Mouse (Mus musculus): Measurements from ENCODE around the gene Edem3. TPM values are rescaled to one million over a fixed set of nuclear protein-coding genes. Genes with fewer than 3 reads are reported as not detected.

Edem3 gene
- polyA plus RNA-seq, 2 experiments = 18.6 to 27.0 TPM

DNA sequence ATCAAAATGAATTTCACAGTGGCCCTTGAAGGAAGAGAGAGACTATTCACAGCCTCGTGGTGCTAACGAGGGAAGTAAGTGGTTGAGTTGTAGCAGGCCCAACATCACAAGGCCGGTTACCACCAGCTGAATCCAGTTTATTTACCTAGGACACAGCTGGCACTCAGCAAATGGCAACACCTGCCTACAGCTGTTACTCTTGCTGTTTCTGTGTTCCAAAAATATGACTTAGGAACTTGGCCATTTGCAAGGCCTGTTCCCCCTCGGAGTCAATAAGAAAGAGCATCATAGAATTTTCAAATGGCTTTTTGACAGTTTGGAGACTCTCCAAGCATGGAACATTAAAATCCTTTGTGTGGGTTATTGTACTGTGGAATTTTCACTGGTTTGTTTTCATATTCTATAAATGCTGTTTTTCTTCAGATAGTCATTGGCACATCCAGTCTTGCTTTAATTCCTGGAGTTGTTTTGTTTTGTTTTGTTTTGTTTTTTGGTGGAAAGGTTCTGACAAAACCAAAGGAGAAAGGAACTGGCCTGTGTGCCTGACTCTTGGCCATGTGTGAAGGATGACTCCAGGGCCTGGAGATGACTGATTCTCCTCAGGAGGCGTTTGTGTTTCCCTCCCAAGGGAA is 44.6 kb upstream of the Edem3 start:
- Histone ChIP-seq H3K4me3 (replicated peaks; ENCODE audit: low read length) (no peak overlapping the region), H3K9me3 (ENCODE audit: control insufficient read depth, low read length) (no peaks in the 10 kb centered on the region), H3K36me3 (ENCODE audit: control insufficient read depth, insufficient read depth, low read length) (no peaks in the 10 kb centered on the region), H3K4me2 (replicated peaks; ENCODE audit: low read depth, low read length, severe bottlenecking) (no peak overlapping the region), H3K27ac (replicated peaks; ENCODE audit: low read depth, low read length) (no peak overlapping the region), H3K4me1 (ENCODE audit: control insufficient read depth, insufficient read depth, low read length) (peaks cover 5% of the 10 kb centered on the region; the same call in 1 of the 2 replicates), H3K27me3 (ENCODE audit: control insufficient read depth, insufficient read depth, low read length) (no peaks in the 10 kb centered on the region), H3K9ac (ENCODE audit: low read depth, low read length, severe bottlenecking) (no peak overlapping the region)
- ATAC-seq (ENCODE audit: low FRiP score, low read depth) = no peak
- WGBS = 42% methylated on average over 5 of the region's 5 CpGs
- peak; percentile 11 for DNase-seq (ENCODE audit: low spot score)
- no peak for TF ChIP-seq POLR2A (IDR thresholded peaks at IDR 0.05; ENCODE audit: borderline replicate concordance, extremely low read depth, insufficient read depth, insufficient read length)

DNA sequence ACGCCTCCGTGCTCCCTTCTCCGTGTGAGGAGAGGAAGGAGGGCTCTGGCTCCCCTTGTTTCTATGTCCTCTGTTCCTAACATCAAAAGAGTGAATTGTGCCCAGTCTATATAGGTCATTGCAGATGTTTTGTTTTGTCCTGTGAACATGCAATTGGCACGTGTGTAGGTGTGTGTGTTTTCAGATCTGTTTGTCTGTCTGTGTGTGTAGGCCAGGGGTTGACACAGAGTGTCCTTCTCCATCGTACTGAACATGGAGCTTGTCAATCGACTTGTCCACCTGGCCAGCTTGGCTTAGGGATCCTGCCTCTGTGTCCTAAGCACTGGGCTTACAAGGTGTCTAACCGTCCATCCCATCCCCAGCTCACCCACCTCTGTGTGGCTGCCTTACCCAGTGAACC is 44.1 kb upstream of the Edem3 start:
- Histone ChIP-seq H3K9me3 (ENCODE audit: control insufficient read depth, low read length) (no peaks in the 10 kb centered on the region), H3K4me1 (ENCODE audit: control insufficient read depth, insufficient read depth, low read length) (peaks cover 5% of the 10 kb centered on the region; the same call in 1 of the 2 replicates), H3K36me3 (ENCODE audit: control insufficient read depth, insufficient read depth, low read length) (no peaks in the 10 kb centered on the region), H3K4me3 (replicated peaks; ENCODE audit: low read length) (no peak overlapping the region), H3K9ac (ENCODE audit: low read depth, low read length, severe bottlenecking) (no peak overlapping the region), H3K4me2 (replicated peaks; ENCODE audit: low read depth, low read length, severe bottlenecking) (no peak overlapping the region), H3K27me3 (ENCODE audit: control insufficient read depth, insufficient read depth, low read length) (no peaks in the 10 kb centered on the region), H3K27ac (replicated peaks; ENCODE audit: low read depth, low read length) (no peak overlapping the region)
- ATAC-seq (ENCODE audit: low FRiP score, low read depth) = no peak
- no peak for TF ChIP-seq POLR2A (IDR thresholded peaks at IDR 0.05; ENCODE audit: borderline replicate concordance, extremely low read depth, insufficient read depth, insufficient read length)
- WGBS = 76% methylated on average over 7 of the region's 7 CpGs
- no peak for DNase-seq (ENCODE audit: low spot score)

DNA sequence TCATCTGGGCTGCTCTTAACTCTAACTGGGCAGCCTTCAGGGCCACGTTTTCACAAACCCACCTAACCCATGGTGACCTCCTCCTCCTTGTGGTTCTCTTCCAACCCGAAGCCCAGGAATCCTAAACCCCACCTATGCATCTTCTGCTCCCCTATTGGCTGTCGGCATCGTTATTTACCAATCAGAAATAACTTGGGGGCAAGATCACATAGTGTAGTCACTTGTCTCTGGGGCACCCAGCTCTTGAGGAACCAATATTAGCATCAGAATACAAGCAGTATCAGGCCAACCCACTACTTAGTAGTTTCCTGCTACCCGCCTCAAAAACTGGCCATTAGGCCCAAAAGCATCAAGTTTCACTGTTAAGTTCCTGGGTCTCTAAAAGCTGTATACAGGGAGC is 42.5 kb upstream of the Edem3 start:
- Histone ChIP-seq H3K9ac (ENCODE audit: low read depth, low read length, severe bottlenecking) (no peak overlapping the region), H3K27me3 (ENCODE audit: control insufficient read depth, insufficient read depth, low read length) (no peaks in the 10 kb centered on the region), H3K4me1 (ENCODE audit: control insufficient read depth, insufficient read depth, low read length) (peaks cover 5% of the 10 kb centered on the region; the same call in 1 of the 2 replicates), H3K9me3 (ENCODE audit: control insufficient read depth, low read length) (no peaks in the 10 kb centered on the region), H3K36me3 (ENCODE audit: control insufficient read depth, insufficient read depth, low read length) (no peaks in the 10 kb centered on the region), H3K4me3 (replicated peaks; ENCODE audit: low read length) (no peak overlapping the region), H3K4me2 (replicated peaks; ENCODE audit: low read depth, low read length, severe bottlenecking) (no peak overlapping the region), H3K27ac (replicated peaks; ENCODE audit: low read depth, low read length) (no peak overlapping the region)
- TF ChIP-seq POLR2A (IDR thresholded peaks at IDR 0.05; ENCODE audit: borderline replicate concordance, extremely low read depth, insufficient read depth, insufficient read length) = no peak
- DNase-seq (ENCODE audit: low spot score) (no peak), ATAC-seq (ENCODE audit: low FRiP score, low read depth) (no peak)
- WGBS = 32% methylated on average over 5 of the region's 5 CpGs

DNA sequence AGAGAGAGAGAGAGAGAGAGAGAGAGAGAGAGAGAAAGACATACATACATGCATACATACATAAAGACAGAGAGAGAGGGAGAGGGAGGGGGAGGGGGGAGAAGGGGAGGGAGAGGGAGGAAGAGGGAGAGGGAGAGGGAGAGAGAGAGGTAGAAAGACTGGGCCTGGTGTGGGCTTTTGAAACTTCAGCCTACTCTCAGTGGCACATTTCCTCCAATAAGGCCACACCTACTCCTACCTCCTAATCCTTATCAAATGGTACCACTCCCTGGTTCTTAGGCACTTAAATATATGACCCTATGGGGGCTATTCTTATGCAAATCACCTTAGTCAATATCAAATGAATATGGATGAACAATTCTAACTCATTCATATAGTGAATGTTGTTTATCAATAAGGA is 41.5 kb upstream of the Edem3 start:
- no peaks in the 10 kb centered on the region for H3K27me3 ChIP-seq (ENCODE audit: control insufficient read depth, insufficient read depth, low read length)
- no peak overlapping the region for H3K27ac ChIP-seq (replicated peaks; ENCODE audit: low read depth, low read length)
- ATAC-seq (ENCODE audit: low FRiP score, low read depth) (no peak), DNase-seq (ENCODE audit: low spot score) (no peak)
- H3K4me1 ChIP-seq (ENCODE audit: control insufficient read depth, insufficient read depth, low read length) = peaks cover 9% of the 10 kb centered on the region; the same call in 1 of the 2 replicates
- H3K9me3 ChIP-seq (ENCODE audit: control insufficient read depth, low read length) = no peaks in the 10 kb centered on the region
- TF ChIP-seq POLR2A (IDR thresholded peaks at IDR 0.05; ENCODE audit: borderline replicate concordance, extremely low read depth, insufficient read depth, insufficient read length) = no peak
- no peak overlapping the region for H3K4me2 ChIP-seq (replicated peaks; ENCODE audit: low read depth, low read length, severe bottlenecking)
- no peak overlapping the region for H3K4me3 ChIP-seq (replicated peaks; ENCODE audit: low read length)
- H3K9ac ChIP-seq (ENCODE audit: low read depth, low read length, severe bottlenecking) = no peak overlapping the region
- H3K36me3 ChIP-seq (ENCODE audit: control insufficient read depth, insufficient read depth, low read length) = no peaks in the 10 kb centered on the region

DNA sequence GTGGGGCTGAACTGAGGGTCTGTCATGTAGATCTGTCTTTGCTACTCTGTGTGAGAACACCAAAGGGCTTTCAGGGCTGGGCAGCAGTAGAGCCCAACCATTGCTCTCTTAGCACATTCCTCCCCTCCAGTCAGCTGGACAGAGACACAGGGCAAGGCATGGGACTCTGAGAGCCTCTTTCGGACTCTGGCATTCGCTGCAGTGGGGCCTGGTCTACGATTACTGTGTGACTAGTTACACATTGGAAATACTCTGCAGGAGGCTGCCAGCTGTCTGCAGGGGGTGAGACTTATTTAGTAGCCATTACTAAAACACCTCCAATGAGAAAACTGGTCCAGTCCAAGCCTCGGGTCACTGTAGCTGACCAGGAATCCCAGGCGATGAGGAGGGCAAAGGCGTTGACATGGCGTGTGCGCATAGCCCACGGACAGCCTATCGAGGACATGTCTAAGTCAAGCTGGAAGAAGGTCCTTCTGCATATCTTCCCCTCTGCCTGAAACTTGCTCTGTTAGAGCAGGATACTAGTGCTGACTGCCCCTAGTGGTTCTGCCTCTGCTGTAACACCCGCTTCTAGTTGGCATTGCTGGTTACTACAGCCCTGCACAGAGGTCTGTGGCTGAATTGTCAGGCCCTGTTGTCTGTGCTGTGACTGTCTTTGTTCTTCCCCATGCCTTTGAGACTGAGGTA is 39.0 kb upstream of the Edem3 start:
- H3K4me3 ChIP-seq (replicated peaks; ENCODE audit: low read length) = no peak overlapping the region
- TF ChIP-seq POLR2A (IDR thresholded peaks at IDR 0.05; ENCODE audit: borderline replicate concordance, extremely low read depth, insufficient read depth, insufficient read length) = no peak
- no peaks in the 10 kb centered on the region for H3K9me3 ChIP-seq (ENCODE audit: control insufficient read depth, low read length)
- H3K36me3 ChIP-seq (ENCODE audit: control insufficient read depth, insufficient read depth, low read length) = no peaks in the 10 kb centered on the region
- no peak overlapping the region for H3K9ac ChIP-seq (ENCODE audit: low read depth, low read length, severe bottlenecking)
- no peak for ATAC-seq (ENCODE audit: low FRiP score, low read depth)
- WGBS = 77% methylated on average over 11 of the region's 11 CpGs
- H3K27me3 ChIP-seq (ENCODE audit: control insufficient read depth, insufficient read depth, low read length) = no peaks in the 10 kb centered on the region
- H3K4me2 ChIP-seq (replicated peaks; ENCODE audit: low read depth, low read length, severe bottlenecking) = no peak overlapping the region
- no peak overlapping the region for H3K27ac ChIP-seq (replicated peaks; ENCODE audit: low read depth, low read length)
- 0 out of 2 replicates have a peak, but pooled peaks cover 4% of the 10 kb centered on the region for H3K4me1 ChIP-seq (ENCODE audit: control insufficient read depth, insufficient read depth, low read length)
- DNase-seq (ENCODE audit: low spot score) = no peak
